Mouse (Mus musculus) retina, postnatal 1 day (tissue): ENCODE measurements at regions not wholly inside any gene's neighbourhood (a gene's known extent, or its start where the extent isn't known, plus 50 kb on each side); places are given as distances from the start of the nearest gene placed in this dataset.

Source experiments
- DNase-seq: peaks from one replicate; pipeline ENCODE4 v3.0.0-alpha.2; 2012

DNA sequence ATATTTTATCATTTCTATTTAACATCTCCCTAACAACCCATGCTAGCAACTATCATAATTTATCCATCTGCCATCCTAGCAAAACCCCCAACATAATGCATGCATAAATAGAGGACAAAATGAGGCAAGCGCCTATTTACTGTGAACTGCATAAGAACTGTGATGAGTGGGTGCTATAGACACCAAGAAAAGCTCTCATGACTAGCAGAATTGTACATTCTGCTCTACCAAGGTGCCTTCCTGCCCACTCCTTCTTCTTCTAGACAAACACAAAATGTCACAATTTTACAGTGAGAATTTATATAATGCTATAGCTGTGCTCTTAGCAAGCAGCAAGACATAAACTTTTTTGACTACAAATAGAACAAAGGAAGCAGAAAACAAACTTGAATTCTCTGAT, 305.9 kb downstream of the Brinp1 start:
- no peak for DNase-seq

DNA sequence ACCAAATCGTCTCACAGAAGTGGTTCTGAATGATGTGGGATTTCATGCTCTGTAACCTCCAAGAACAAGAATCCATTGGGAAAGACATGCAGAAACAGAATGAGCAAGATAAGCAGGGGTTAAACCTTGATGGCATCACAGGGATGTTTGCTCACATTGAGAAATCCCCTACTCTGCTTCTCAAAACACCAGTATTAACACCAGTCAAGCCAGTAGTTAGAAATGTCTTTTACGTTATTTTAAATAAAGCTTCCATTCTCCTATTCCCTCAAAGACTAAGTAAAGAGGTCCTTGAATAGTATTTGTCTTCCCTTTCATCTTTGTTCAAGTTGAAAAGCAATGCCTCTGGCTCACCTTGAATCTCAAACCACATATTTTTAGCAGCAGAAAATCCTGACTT, 320.9 kb downstream of the Brinp1 start:
- DNase-seq, result no peak

DNA sequence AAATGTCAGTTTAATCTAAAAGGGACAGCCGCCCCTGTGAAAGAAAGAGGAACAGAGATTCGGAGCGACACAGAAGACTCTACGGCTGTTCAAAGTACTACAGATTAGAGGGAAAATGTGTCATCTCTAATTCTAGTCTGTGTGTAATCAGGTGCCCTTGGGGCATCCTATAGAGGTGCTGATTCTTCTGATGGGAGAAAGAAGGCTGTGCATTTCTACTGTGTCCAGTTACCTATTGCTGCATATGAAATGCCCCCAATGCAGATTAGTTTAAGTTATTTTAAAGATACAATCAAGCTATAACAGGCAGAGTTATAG, 330.2 kb downstream of the Brinp1 start:
- peak; percentile 31 for DNase-seq

DNA sequence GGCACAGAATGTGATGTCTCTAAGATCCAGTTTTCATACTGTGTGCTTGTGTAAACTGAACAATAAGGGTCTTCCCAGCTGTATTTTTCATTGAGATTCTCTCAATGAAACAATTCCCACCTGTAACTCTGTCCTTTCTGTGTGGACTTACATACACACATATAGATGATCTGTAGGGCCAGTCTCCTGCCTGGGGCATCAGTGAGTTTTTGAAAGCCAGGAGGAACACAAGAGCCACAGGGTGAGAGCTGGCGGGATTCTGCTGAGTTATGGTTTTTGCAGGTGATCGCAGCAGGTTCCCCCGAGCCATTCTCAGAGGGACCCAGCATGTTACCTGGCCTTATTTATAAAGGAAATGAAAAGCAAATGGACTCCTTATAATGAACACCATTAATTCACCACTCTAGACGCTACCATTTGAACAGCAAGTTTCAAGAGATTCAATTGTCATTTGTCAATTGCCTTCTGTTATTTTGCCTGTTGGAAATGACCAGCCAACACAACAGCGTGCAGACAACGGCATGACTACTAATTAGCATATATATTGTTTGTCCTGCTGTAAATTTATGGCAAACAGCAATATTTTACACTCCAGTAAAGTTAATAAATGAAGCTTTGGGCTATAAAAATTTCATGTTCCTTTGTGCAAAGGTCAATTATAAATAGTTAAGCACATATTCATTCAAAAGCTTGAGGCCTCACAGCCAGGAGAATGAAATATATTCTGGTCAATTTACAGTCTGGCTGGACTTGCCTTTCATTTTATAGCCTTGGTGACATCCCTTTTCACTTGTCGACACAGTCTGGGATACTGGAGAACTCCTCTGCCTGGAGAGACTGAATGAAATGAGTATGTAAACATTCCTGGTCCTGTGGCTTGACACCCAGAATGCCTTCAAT, 330.8 kb downstream of the Brinp1 start:
- no peak for DNase-seq

DNA sequence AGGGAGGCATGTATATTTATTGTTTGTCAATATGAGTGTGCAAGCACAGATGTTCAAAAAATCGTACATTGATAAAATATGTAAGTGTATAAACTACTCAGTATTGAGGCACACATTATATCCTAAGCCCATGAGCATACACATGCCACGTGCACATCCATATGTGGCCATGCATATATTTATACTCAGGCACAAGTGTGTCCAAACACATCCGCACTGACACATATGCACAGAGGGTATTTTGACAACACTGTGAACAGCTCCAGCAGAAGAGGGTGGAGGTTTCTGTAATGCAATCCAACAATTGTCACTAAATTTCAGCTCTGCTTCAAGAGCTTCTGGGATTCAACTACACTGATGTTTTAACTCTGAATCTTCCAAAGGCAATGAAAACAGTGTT, 333.6 kb downstream of the Brinp1 start:
- DNase-seq, result no peak

DNA sequence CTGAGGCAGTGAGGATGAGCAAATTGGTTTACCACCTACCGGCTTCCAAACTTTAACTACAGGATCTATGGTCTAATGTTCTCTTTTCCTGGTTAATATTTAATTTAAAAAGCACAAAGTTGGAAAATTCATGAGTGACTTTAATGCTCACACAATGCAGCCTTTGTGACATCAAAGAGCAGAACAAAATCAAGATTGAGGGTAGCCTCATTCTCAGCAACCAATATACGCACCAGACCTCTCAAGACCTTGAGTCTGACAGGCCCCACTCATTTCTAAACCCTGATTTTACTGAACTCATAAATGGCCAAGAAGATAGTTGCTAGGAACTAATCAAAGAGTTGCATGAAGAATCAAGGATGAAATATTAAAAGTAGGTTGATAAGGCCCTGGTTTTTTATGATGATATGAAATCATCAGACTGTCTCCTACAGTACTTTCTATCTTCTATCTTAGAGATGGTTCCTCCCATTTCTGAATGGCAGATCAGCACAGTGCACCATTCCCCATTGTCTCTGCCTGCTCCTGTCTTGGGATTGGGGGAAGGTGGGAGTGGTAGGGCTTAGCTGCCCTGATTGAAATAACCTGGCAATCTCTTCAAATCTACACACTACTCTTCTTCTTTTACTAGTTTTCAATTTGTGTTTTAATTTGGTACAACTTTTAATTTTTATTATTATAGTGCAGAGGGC, 338.3 kb downstream of the Brinp1 start:
- no peak for DNase-seq

DNA sequence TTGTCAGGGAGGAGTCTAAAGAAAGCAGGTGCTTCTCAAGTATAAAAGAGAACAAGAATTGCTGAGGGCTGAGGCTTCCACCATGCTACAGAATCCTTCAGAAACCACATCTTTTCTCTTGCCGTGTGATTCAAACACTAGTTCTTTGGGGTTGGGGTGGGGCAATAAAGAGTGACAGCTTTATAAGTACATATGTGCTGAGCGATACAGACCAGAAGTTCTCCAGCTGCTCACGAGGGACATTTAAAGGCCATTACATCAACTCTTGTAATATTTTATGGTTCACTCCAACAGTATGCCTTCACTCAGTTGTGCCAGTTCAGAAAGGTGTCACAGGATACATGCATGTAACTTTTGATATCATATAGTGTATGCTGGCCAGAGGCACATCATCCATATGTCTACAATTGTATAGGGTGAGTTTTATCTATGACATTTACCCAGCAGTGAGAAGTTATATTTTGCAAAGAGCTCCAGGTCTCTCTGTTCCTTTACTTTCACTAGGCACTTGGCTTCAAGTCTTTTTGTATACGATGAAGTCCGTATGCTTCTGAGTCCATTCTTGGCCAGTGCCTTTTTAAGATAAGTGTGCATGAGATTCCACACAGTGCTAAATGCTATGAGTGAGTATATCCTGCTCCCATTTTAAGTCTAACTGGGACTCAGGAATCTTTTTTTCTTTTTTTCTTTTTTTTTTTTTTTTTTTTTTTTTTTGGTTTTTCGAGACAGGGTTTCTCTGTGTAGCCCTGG, 341.8 kb downstream of the Brinp1 start:
- no peak for DNase-seq

DNA sequence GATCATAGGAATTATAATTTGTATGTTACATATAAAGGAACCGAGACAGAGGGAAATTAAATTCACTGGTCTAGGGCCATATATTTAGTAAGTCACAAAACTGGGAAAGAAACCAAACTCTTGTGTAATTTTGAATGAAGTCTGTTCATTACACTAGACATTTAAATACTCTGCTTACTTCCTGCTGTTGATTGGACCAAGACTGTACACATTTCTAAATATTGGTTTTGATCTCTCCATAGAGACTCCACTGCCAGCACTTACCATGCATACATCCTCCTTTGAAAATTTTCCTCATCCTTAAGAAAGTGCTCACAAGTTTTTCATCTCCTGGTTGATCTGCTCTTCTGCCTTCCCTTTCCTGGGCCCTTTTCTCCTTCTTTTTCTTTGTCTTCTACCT, 358.9 kb downstream of the Brinp1 start:
- no peak for DNase-seq

DNA sequence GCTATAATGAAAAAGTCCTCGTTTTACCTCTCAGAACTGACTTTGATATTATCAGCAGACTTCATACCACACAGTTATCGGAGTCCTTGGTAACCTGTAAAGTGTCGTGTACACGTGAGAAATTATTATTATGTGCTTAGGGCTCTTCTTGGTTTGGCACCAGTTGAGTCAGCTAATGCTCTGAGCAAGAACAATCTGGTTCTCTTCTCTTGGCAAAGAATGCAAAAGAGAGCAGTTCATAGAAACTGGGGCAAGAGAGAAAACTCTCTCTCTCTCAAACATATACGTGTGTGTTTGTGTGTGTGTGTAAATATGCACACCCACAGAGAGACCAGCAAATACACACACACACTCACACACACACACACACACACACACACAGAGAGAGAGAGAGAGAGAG, 378.8 kb downstream of the Brinp1 start:
- no peak for DNase-seq

DNA sequence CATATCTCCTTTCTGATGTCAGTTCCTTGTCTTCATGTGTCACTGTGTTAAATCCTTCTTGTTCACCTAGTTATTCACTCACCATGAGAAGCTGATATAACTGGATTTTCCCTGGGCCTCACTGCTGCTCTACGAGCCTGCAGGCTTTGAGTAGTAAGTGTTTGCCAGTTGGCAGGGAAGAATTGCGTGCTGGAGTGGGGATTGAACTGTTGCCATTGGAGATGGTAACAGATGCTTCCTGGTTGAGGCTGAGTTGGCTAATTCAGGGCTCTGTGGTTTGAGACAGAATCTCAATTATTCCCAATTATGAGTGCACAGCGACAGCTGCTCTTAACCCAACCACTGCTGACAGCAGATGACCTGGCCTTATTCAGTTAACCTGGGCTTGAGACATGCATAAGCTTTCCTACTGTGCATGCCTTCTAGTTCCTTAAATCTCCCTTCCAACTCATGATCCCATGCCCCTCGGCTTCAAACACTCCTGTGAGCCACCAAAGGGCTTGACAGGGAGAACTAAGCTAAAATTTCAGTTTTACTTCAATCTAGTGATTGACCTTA, 379.5 kb downstream of the Brinp1 start:
- no peak for DNase-seq

DNA sequence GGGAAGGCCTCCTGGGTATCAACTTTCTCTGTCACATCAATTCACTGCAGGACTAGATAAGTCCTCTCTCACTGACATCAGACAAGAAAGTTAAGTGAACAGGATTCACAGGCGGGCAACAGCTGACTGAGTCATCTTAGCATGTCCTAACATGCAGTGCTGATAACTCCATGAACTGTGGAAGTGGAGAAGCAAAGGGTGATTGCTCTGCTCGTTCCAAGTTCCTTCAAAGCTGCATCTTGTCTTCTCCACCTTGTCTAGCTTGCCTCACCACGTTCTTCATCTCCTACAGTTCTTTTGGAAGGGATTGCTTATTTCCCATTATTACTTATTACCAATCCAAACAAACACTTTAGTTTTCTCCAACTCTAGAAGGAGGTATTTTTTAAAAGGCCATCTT, 380.9 kb downstream of the Brinp1 start:
- no peak for DNase-seq

DNA sequence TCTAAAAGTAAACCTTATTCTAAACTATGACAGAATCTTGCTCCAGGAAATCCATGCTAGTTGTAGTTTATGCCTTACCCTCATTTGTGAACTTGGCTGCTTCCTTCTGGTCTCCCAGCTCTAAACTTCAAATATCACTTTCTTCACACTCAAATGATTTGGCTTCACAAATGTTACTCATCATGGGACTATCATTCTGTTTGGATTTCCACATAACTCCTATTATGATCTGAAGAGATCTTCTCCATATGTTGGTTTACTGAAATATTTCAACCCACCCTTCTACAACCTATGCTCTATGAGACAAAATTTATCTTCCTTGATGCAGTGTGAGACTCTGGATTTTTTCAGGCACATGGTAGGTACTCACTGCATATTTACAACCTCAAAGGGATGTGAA, 381.7 kb downstream of the Brinp1 start:
- DNase-seq, result no peak

DNA sequence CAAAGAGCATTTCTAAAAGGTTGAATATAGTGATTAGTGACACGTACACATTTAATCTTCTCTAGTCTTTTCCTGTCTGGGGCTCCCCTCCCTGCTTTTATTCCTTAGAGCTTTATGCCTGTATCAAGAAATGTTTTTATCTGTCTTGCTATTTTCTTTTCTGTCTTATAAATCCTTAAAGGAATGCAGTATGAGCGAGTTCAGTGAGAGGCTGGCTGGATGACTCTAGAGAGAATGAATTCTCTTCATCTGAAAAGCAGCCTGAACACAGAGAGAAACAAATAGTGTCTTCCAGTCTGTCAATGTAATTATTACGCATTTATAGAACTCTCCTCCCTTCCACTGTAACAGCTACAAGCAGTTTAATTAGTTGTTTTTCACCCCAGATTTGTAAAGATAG, 417.9 kb downstream of the Brinp1 start:
- peak; percentile 2 for DNase-seq

DNA sequence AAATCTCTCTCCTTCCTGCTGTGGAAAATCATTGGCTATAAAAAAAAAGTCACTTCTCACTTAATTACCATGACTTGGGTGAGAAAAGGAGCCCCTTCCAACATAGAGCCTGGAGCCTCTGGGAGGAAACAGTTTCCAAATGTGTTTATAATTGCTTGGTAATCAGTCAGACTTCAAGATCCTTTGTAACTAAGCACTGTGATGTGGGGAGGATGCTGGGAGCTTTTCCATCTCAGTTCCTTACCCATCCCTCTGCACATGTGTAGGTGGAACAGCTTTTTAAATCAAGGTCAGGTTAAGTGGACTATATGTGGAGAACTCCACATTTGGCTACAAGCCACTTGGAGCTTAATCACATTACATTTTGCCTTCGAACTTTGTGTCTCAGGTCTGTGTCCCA, 418.4 kb downstream of the Brinp1 start:
- no peak for DNase-seq

DNA sequence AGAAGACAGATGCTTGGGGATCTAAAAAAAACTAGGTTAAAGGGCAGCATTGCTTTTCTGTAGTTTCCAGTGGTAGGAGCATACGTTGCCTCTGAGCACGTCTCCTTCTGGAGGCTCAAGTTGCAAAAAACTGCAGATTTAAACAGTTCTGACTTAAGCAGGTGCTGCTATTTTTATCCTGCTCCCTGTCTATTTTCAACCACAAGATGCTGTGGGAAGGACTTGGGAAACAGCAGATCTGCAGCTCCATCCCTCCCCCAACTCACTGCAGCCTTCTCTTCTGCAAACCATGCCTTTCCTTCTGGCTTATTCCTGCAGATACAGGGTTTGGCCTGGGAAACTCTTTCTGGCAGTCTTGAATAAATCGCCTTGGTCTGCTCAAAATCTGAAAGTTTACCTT, 422.1 kb downstream of the Brinp1 start:
- no peak for DNase-seq

DNA sequence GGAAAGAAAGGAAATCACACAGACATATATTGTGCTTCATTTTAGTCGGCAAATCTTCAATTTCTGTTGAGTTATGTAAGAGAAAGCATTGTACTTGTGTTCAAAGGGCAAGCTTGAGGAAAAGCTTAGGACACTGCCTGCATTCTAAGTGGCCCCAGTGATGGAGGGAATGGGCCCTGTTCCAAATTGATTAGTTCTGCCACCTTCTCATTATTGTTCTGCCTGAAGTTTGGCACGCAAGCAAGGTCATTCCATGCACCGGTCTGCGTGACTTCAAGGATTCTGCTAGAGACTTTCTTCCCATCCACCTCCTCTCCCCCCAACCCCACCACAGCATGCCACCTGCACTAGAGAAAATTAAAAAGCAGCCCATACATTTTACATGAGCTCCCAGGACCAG, 466.2 kb downstream of the Brinp1 start:
- no peak for DNase-seq

DNA sequence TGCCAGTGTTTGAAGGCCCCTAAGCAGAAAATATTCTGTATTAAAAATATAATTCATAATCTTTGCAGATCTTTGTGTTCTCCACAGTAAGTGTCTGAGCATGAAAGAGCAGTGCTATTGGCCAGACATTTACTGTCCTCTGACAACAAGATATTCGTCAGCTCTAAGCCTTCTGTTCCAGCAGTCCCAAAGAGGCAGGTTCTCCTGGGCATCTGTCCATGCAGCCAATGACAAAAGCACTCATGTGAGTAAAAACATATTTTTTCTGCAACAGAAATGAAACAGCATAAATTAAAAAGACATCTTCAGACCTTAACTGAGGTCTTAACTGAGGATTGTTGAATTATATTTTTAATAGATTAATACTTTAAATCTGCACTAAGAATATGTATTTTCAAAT, 467.3 kb downstream of the Brinp1 start:
- no peak for DNase-seq

DNA sequence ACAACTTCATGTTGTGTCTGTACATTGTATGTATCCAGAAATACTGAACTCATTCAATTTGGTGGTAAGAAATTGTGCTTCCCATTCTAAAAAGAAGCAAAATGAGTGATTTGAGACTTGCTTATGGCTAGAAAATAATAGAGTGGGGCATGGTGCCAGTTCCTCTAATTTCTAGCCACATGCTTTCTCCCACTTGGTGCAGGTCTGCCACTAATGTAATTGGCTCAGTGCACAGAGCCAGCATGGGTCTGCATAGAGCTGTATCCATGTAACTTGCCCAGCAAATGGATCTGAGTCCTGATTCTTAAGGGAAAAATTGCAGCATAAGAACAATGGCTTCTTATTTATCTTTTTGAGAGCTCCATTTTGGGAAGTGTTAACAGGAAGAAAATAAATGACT, 492.4 kb downstream of the Brinp1 start:
- DNase-seq, result no peak

DNA sequence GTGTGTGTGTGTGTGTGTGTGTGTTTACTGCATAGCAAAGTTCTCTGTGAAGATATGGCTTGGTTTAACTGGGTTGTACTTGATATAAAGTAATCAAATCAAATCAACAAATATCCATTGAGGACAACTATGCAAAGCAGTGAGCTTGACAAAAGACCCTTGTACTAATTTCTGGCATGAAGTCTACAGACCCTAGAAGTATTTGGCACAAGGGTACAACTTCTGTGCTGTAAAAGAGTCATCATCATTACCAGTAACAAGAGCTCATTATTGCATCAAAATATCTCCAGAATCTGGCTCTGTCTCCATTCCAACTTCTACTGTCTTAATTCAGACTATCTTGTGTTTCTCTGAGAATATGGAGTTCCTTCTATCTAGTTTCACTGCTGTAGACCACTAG, 538.2 kb downstream of the Brinp1 start:
- DNase-seq, result no peak

DNA sequence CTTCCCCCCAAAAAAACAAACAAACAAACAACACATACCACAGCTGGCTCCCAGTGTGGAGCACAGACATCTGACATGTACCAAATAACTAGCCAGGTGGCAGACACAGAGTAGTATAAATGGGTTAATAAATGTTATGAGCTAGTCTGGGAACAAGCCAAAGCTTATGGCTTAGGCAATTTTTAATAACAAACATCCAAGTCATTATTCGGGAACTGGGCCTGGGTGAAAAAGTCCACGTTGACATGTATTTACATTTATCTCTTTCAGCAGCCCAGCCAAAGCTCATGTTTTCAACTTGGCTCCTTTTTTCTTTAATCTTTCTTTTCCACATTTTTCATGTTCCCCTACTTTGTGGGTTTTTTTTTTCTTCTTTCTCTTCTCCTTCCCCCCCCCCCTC, 543.4 kb downstream of the Brinp1 start:
- no peak for DNase-seq

DNA sequence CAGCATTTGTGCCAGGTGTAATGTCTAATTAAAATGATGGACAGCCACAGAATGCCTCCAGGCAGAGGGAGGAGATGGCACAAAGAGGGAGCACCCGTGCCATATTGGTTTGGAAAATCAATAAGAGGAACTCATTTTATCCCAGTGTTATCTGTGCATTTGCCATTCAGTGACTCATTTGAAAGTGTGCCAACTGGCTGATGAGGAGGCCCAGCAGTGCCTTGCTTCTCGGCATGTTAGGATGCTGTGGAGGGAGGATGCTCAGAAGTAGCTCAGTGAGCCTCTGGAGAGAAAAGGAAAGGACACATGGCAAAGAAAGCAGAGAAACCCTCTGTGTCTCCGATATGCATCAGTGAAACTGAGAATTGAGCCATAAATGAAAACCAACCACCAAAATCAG, 549.8 kb downstream of the Brinp1 start:
- no peak for DNase-seq

DNA sequence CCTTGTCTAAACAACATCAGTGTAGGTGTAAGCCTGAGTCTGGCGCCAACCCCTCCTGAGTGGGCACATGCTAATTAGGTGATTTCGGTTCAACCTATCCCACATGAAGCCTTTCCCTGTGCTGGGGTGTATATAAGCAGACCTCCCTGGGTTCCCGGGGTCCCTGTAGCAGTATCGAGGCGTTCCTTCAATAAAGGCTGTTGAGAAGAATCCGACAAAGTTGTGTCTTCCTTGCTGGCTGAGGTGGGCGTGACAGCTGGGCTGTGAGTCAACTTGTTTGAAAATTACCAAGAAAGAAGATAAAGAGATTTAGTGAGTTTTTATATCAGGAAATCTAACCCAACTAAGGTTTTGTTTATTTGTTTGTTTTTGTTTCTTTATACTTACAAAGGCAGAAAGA, 567.1 kb downstream of the Brinp1 start:
- DNase-seq, result no peak

DNA sequence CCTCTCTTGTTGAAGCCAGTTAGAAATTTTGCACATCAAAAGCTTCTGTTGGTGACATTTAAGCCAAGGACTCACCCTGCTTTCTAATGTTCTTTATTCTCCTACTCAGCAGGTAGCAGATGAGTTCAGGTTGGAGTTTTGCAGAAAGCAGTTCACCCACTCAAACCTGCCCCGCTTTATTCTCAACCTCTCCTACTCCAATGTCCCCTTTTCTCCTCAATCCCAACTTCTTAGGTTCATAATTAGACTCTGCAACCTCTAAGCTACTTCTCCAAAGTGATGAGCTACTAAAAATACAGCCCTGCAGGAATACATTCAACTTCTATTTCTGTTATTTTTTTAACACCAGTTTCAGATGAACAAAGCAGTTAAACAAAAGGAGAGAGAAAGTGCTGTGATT, 572.2 kb downstream of the Brinp1 start:
- no peak for DNase-seq

DNA sequence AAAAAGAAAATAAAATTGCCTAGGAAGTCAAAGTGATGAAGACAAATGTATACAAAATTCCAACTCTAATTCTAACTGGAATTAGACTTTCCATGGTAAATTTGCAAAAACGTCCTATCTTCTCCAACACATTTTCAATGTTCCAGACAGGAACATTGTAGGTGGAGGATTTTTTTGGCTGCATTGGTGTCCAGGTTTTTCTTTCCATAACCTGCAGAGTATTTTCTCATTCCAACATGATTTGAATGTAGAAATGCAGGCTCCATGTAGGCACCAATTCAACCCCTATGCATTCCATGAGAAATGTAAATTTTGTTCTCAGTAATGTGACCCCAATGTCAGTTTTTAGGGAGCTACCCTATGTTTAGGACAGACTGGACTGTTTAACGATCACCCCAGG, 586.2 kb downstream of the Brinp1 start:
- DNase-seq, result no peak
